Mouse (Mus musculus) megakaryocyte, embryonic 14.5 days (primary cell): Measurements from ENCODE around the gene Sfrp2.

Experiments used
- FLI1 ChIP-seq: IDR thresholded peaks from 2 replicates; pipeline ENCODE4 v1.6.1; 2012; ENCODE audit warnings: low read length, inconsistent platforms, mixed read lengths
- GATA1 ChIP-seq: IDR thresholded peaks from 3 replicates; pipeline ENCODE4 v1.6.1; 2012; ENCODE audit warnings: mixed read lengths, low read length, inconsistent platforms, borderline replicate concordance

GRCm38 (mm10) chr3:83768293-83769035, 2.3 kb downstream of the Sfrp2 start:
- TF ChIP-seq GATA1 (no peak), FLI1 (no peak)
